9 mouse cellular contexts compared by ENCODE assay signal in the genomic region with DNA sequence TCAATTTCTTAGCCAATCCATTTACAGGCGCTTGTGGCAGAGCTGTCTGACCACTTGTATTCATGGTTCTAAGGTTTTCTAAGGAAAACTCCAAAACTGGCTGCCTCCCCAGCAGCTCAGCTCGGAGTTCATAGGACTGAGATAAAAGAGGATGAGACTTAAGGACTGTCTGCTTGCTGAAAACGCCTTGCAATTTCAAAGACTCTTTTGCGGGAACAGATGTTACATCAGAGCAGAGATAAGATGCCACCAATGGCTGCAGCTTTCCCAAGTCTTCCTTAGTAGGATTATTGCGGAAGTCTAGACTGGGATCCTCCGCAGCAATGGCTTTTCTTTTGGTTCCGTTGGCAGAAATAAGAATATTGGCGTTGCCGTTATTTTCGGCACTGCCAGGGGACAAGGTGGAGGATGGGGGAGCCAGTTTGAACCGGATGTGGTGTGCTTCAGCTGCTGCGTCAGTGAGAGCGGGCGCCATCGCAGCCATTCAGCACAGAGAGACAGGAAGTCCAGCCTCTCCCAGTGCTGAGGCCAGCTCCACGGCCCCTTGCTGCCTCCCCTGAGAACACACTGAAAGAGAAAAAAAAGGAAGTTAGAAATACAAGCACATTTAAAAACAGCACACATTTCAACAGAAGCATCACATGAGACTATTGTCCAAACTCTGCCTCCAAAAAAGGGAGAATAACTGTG. TPM values are rescaled to one million over a fixed set of nuclear protein-coding genes. Genes with fewer than 3 reads are reported as not detected.
DNase-seq lines count a peak whose midpoint lies in the region; ATAC-seq and TF ChIP-seq lines count a peak whose summit lies in the region.
"Had no signal": no experiment of that assay in that cellular context is flagged by ENCODE, and none has a peak within 500 bp of the region (broad histone marks: within the 10 kb centered on the region; RNA-seq: fewer than 3 reads in every experiment).

No protein-coding gene starts in this region.

- H3K4me1 ChIP-seq in kidney, adult 2 months (ENCODE audit: control insufficient read depth, insufficient read depth, low read length) = no peaks in the 10 kb centered on the region; the same call in 1 of the 2 replicates
- no peaks in the 10 kb centered on the region for H3K4me1 ChIP-seq in kidney, embryonic 16.5 days (ENCODE audit: insufficient read depth, low read length)
- no peaks in the 10 kb centered on the region for H3K4me1 ChIP-seq in midbrain, embryonic 16.5 days (ENCODE audit: control insufficient read depth, insufficient read depth, low read length)
- no peaks in the 10 kb centered on the region for H3K4me1 ChIP-seq in forebrain, postnatal 0 days (ENCODE audit: insufficient read depth)

- no peak overlapping the region for H3K4me3 ChIP-seq in kidney, adult 2 months (ENCODE audit: insufficient read depth, low read depth, low read length)
- no peak overlapping the region for H3K4me3 ChIP-seq in kidney, embryonic 16.5 days (ENCODE audit: low read length)
- H3K4me3 ChIP-seq in midbrain, embryonic 16.5 days (ENCODE audit: low read depth, low read length) = no peak overlapping the region
- H3K4me3 ChIP-seq in forebrain, postnatal 0 days (ENCODE audit: low read depth, low read length) = no peak overlapping the region
- H3K4me3 ChIP-seq: heart, embryonic 13.5 days had no signal

- TF ChIP-seq POLR2A in kidney, adult 2 months (IDR thresholded peaks at IDR 0.05; ENCODE audit: low read depth, low read length) = no peak

- TF ChIP-seq CTCF in kidney, adult 2 months (conservative IDR thresholded peaks at IDR 0.05; ENCODE audit: insufficient read depth, insufficient read length, low read depth, low read length) = no peak
- TF ChIP-seq CTCF in forebrain, postnatal 0 days (IDR thresholded peaks at IDR 0.05; ENCODE audit: low read depth) = no peak

- H3K4me2 ChIP-seq in kidney, embryonic 16.5 days (replicated peaks; ENCODE audit: low read depth, low read length) = no peak overlapping the region
- H3K4me2 ChIP-seq in midbrain, embryonic 16.5 days (ENCODE audit: low read length) = no peak overlapping the region
- no peak overlapping the region for H3K4me2 ChIP-seq in forebrain, postnatal 0 days (ENCODE audit: low read depth)
- H3K4me2 ChIP-seq: heart, embryonic 13.5 days had no signal

- H3K9ac ChIP-seq in kidney, embryonic 16.5 days (replicated peaks; ENCODE audit: low read length) = no peak overlapping the region
- H3K9ac ChIP-seq in midbrain, embryonic 16.5 days (ENCODE audit: low read depth, low read length) = no peak overlapping the region
- H3K9ac ChIP-seq in forebrain, postnatal 0 days = no peak overlapping the region
- H3K9ac ChIP-seq: heart, embryonic 13.5 days had no signal

- peaks cover 11% of the 10 kb centered on the region for H3K36me3 ChIP-seq in kidney, adult 2 months (ENCODE audit: control insufficient read depth, insufficient read depth, low read length)
- peaks cover 15% of the 10 kb centered on the region for H3K36me3 ChIP-seq in kidney, embryonic 16.5 days (ENCODE audit: insufficient read depth, low read length)
- peaks cover 12% of the 10 kb centered on the region for H3K36me3 ChIP-seq in midbrain, embryonic 16.5 days (ENCODE audit: control insufficient read depth, insufficient read depth, low read length)
- H3K36me3 ChIP-seq in forebrain, postnatal 0 days (ENCODE audit: insufficient read depth) = peaks cover 14% of the 10 kb centered on the region

- ATAC-seq in kidney, embryonic 16.5 days (ENCODE audit: low FRiP score, low TSS enrichment) = no peak
- no peak for ATAC-seq in midbrain, embryonic 16.5 days
- ATAC-seq in forebrain, postnatal 0 days = no peak

- H3K27ac ChIP-seq in kidney, adult 2 months (ENCODE audit: insufficient read depth, low read depth, low read length) = no peak overlapping the region
- H3K27ac ChIP-seq in kidney, embryonic 16.5 days (ENCODE audit: low read length) = no peak overlapping the region
- H3K27ac ChIP-seq in midbrain, embryonic 16.5 days (ENCODE audit: low read length) = no peak overlapping the region
- H3K27ac ChIP-seq in forebrain, postnatal 0 days (ENCODE audit: low read depth, low read length) = no peak overlapping the region
- H3K27ac ChIP-seq: heart, embryonic 13.5 days had no signal

- 68% methylated on average over 16 of the region's 16 CpGs for WGBS in kidney, adult 2 months
- WGBS in kidney, embryonic 16.5 days = 87% methylated on average over 16 of the region's 16 CpGs
- whole genome bisulfite sequencing in midbrain, embryonic 16.5 days = 87% methylated on average over 16 of the region's 16 CpGs
- WGBS in forebrain, postnatal 0 days = 90% methylated on average over 16 of the region's 16 CpGs

- intact Hi-C loops in heart, postnatal 36 days (cut with DNase I) = no loop called here

- no peaks in the 10 kb centered on the region for H3K9me3 ChIP-seq in kidney, embryonic 16.5 days (ENCODE audit: low read length)
- no peaks in the 10 kb centered on the region for H3K9me3 ChIP-seq in midbrain, embryonic 16.5 days (replicated peaks; ENCODE audit: control insufficient read depth, low read length, poor library complexity, severe bottlenecking)
- no peaks in the 10 kb centered on the region for H3K9me3 ChIP-seq in forebrain, postnatal 0 days (ENCODE audit: low read length)
- H3K9me3 ChIP-seq: heart, embryonic 13.5 days had no signal

- no peaks in the 10 kb centered on the region for H3K27me3 ChIP-seq in kidney, adult 2 months (replicated peaks; ENCODE audit: control insufficient read depth, insufficient read depth, low read length)
- no peaks in the 10 kb centered on the region for H3K27me3 ChIP-seq in kidney, embryonic 16.5 days (ENCODE audit: insufficient read depth, low read length)
- no peaks in the 10 kb centered on the region for H3K27me3 ChIP-seq in midbrain, embryonic 16.5 days (ENCODE audit: control insufficient read depth, insufficient read depth, low read depth, low read length)
- H3K27me3 ChIP-seq in forebrain, postnatal 0 days (ENCODE audit: insufficient read depth, low read length) = no peaks in the 10 kb centered on the region
- H3K27me3 ChIP-seq: heart, embryonic 13.5 days had no signal

- peak; percentile 54 for DNase-seq in kidney, adult 2 months
- DNase-seq in adrenal gland, postnatal 10 days = peak; percentile 33
- peak; percentile 47 to 55 for DNase-seq in heart, postnatal 36 days
- peak; percentile 53 for DNase-seq in lung, postnatal 14 days
- DNase-seq in thymus, adult 18-20 months = peak; percentile 76 to 84
- DNase-seq in forebrain, postnatal 0 days = no peak

RNA-seq across cellular contexts. Expression of gene Kansl1, which starts 43.8 kb away (rescaled TPM):
- 51.8 and 63.7 TPM in 2 replicates for polyA plus RNA-seq in kidney, adult 2 months (2012; rRNA removed)
- polyA plus RNA-seq in kidney, embryonic 16.5 days (2015; fragmentation: Nextera tagmentation; extraction: Ambion mirVana) = 22.5 and 27.1 TPM in 2 replicates
- total RNA-seq in adrenal gland, postnatal 10 days (2021) = 10 to 100 TPM; 40.9 to 46.3 TPM
- total RNA-seq in heart, postnatal 36 days (2021) = 10 to 100 TPM; 27.6 to 31.7 TPM
- 27.9 and 28.2 TPM in 2 replicates for polyA plus RNA-seq in midbrain, embryonic 16.5 days (2015; fragmentation: Nextera tagmentation; extraction: Ambion mirVana)
- total RNA-seq in forebrain, postnatal 0 days (2014; rRNA removed) = 65.3 and 67.6 TPM in 2 replicates
- 19.5 and 22.0 TPM in 2 replicates for polyA plus RNA-seq in forebrain, postnatal 0 days (2015; fragmentation: Nextera tagmentation; extraction: Ambion mirVana)
